Mouse (Mus musculus) liver (tissue): ENCODE results near the gene Odf2l.

Experiments
- DNase-seq: peaks from one replicate; pipeline ENCODE4 v3.0.0-alpha.2; 2020; ENCODE audit warnings: mixed read lengths

Odf2l gene

DNA sequence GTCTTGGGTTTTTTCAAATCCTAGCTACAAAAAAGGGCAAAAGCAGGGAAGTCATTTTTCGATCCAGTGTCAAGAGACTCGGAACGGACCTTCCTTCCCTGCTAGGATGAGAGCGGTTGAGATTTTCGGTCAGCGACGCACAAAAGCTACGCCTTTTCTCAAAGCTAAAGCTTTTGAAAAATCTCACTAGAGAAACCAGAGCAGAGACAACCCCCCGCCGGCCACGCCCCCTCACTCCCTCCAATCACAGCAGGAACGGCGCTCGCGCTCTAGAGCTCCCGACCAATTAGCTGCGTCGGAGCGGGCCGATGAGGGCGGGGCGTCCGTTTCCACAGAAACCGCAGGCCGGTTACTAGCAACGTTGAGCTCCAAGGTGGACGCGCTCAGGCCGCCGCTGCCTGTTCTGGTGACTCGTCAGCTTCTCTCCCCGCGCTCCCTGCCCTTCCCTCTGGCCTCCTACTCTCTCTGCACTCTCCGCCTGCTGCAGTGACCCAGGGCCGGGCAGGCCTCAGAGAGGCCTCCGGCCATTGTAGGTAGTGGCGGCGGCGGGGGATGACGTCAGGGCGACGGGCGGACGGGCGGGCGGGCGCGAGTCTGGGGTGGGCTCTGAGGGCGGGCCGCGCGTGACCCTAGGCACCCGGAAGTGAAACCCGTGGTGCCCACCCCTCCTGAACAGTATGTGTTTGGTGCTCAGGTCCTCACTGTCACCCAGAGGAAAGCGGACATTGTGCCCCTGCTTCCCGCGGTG is at the start of gene Odf2l:
Gene Odf2l, plus strand, starts transcription at position 335 of the 748 bp plus-strand sequence.
- DNase-seq: peak; percentile 97

DNA sequence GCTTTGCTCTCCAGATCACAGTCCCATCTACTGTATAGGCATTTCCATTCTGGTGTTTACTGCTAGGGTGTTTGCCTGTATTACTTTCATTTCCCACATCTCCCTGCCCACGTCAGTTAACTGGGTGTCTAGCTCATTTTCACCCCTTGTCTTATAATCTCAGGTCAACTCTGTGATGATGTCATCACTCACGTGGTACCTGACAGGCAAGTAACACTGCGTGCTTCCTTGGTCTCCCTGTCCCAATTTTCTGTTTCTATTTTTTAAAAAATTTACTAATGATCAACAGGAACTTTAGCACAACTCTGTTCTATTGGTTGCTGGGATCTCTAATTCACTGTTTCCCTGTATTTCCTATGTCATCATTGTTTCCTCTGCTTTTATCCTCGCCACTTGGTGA is 49.4 kb upstream of the Odf2l start:
- DNase-seq: no peak

DNA sequence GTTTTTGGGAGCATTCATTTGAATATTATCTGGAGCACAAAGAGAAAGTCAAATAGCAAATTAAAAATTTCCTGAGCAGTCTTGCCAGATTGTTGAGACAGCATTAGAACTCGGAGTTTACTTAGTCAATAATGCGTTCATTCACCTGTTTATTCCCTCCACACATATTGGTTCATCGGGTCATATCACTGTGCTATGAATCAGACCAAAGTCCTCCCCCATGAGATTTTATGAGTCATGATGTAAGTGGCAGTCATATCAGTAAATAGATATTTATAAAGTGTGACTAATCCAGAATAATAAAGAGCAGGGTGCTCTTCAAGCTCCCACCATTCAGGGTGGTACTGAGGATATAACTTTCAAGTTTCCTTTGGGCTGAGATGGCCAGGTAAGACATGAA is 46.0 kb upstream of the Odf2l start:
- no peak for DNase-seq

DNA sequence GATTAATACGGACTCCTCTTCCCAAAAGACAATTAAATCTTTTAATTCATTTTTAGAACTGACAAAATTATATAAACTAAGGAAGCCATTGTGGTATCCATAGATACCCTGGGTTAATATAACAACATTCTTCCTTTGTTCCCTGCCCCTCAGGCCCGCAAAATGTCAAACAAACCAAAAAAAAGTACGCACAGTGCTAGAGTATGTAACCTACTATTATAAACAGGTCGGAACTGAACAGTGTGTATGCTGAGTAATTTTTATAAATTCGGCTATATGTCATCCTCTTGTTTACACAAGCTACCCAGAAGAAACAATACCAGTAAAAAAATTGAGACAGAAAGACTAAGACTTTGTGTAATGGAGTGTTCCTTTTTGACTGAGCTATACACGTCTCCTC is 40.0 kb upstream of the Odf2l start:
- DNase-seq: no peak

DNA sequence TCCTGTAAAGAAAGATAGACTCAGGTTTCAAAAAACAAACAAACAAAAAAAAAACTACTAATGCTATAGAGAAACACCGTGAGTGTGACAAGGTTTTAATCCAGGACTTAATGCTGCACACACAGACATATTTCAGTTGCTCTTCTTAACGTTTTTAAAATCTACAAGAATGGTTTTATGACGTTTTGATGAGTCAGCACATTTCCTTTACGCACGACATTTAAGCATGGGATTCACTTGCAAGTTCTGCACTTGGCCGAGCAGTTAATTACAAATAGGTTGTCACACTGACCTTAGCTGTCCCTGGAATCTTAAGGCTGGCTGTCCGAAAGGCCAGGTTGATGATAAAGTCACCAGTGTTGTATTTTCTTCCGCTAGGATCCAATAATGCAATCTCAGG is 37.5 kb upstream of the Odf2l start:
- DNase-seq: no peak

DNA sequence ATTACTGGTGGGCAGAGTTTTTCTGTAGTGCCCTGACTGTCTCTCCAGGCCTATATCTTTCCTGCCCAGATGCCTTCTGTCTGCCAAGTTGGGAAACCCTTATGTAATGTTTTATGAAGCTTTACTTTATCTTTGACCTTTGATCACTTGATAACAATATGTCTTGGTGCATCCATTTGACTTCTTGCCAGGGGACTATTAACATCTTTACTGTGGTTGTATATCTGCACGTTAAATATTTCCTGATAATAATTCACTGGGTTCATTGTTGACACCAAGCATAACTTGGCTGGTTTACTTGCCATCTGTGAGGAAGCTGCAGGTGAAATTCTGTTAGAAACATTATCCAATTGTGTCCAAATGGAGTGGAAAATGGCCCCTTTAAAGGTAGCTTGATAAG is 35.3 kb upstream of the Odf2l start:
- DNase-seq: no peak

DNA sequence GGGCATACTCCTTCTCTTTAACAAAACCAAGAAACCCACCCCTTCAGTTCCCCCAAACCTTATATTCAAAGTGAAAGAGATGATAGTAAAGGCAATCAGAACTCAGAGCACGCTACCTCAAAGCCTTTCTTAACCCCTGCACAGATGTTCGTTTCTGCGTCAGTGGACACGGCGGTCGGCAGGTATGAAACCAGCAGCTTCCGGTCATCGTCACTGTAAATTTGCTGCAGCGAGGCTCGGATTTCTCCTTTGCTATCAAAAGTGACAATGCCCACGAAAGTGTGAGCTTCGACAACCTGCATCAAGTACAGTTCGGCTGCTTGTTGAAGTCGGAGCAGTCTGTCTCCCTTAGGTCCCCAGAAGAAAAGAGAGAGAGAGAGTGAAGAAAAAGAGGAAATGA is 32.2 kb upstream of the Odf2l start:
- DNase-seq: no peak

DNA sequence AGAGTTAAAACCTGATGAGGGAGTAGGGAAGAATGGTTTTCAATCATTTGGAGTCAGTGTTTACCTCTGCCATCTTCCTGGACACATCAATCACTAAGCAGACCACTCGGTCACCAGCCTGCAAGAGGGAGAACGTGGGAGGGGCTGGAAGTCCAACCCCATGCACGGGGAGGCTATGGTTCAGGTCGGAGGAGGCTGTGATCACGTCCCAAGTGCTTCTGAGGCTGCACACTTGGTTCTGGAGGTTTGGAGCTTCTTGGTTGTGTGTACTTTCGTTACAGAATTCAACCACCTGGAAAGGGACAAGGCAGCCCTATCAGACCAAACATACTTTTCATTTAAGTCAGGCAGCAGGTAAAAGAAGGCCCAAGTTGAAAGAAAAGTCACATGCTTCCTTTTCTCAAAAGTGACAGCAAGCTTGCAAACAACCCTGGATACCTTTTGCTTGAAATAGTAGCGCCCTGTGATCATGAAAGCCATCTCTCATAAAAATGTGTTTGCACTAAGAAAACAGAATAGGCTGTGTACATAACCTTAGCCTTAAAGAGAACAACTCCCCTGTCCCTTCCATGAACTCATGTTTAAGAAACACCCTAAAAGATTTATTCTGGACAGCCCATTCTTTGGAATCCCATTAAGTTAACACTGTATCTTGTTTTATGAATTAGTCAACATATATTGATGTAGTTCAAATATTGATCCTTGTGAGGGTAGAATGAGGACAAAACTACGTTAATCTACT is 30.4 kb upstream of the Odf2l start:
- DNase-seq: no peak

DNA sequence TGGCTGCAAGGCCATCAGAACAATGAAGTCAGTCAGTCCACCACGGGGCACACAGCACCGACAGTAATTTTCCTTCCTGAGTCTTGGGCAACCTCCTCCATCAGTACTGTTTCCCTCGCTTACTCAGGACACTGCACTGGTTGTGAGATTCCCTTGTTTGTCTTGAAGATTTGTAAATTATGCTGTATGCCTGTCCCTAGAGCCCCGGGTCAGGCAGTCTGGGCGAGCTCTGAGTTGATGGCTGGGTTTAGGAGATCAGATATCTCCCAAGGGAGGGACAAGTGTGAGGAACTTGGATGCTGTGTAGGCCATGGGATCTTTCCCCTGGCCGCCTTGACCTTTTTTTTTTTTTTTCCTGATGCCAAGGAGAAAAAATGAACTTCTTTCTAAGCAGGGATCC is 19.1 kb upstream of the Odf2l start, which contains the start of gene Clca2:
Gene Clca2, minus strand, starts transcription at position 153 of the 400 bp plus-strand sequence.
- DNase-seq: no peak

DNA sequence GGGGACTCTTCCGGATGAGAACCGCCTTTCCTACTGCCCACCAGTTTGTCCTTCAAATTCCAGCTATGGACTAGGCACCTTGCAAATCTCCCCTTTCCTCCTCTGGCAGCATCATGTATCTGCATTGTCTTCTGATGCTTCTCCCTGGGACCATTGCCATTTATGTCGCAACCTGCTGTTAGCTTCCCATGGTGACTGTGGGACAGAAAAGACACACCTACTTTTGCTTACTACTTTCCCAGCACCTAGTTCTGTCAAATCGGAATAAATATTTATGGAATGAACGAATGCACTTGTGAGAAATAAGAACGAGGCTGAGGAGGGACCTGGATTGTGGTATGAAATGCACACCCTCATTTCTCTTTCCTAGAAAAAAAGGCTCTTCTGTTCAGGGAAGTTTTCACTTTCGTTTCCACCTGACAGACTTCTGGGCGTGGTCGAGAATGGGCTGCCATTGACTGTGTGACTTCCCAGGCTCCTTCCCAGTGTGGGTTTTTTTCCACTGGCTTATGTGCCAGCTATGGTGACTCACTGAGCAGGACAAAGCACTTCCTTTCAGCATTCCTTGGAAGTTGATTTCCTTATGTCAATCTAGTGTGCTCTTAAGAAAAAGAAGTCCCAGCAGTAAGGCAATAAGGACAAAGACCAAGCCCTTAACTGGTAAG is 16.4 kb upstream of the Odf2l start:
- DNase-seq: no peak

DNA sequence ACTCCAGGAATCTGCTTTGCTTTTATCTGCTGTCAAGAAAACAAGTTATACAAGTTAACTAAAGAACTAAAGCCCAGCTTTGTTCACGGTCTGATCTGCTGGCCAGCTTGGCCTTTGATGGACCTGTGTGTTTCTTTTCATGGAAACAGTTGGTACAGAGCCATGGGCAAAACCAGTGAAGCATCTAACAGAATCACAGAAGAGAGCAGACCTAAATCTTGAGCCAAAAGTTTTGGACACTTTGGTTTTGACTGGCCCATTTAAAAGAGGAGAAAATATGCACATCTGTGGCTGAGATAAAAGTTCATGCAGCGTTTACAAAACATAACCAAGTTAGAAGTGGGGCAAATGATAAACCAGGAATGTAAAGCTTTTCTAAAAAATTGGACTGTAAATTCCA is 15.1 kb upstream of the Odf2l start:
- no peak for DNase-seq

DNA sequence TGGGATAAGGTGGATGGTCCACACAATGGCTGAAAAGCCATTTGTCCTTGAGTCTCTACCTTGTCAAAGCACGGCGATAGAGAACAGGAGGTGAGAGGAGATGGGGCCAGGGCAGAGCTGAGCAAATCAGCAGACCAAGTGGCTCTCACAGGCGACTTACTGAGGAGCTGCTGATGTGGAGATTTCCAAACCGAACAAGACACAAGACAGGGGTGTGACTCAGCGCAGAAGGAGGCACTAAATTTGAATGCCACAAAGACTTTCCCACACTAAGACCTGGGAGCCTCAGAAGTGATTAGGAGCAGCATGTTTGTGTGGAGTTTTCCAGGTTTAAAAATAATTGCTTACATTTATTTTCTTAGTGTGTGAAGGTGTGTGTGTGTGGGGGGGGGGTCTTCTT is 14.6 kb upstream of the Odf2l start:
- no peak for DNase-seq

DNA sequence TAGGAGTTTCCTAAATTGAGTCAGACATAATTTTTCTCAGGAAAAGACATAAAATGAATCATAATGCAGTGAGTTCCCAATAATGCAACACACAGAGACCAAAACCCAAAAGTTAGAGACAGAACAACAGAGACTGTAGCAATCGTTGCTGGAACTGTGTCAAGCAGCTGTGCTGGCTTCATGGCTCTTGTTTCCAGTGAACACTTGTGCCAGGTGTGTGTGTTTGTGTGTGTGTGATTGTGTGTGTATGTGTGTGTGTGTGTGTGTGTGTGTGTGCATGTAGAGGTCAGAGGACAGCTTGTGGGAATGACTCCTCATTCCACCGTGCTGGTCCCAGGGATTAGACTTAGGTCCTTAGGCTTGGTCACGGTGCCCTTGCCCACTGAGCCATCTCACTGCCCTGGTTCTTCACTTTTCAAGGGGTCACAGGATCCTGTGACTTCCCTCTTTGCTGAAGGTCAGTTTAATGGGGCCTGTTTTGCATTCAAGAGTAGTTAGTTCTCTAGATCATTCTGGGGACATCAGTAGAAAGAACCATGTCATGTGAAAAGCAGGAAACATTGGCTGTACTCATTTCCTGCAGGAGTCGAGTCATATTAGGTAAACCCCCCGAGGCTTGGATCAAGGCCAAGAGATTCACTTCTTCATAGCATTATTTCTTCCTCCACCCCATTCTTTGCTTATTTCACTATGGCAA is 13.2 kb upstream of the Odf2l start:
- DNase-seq: no peak

DNA sequence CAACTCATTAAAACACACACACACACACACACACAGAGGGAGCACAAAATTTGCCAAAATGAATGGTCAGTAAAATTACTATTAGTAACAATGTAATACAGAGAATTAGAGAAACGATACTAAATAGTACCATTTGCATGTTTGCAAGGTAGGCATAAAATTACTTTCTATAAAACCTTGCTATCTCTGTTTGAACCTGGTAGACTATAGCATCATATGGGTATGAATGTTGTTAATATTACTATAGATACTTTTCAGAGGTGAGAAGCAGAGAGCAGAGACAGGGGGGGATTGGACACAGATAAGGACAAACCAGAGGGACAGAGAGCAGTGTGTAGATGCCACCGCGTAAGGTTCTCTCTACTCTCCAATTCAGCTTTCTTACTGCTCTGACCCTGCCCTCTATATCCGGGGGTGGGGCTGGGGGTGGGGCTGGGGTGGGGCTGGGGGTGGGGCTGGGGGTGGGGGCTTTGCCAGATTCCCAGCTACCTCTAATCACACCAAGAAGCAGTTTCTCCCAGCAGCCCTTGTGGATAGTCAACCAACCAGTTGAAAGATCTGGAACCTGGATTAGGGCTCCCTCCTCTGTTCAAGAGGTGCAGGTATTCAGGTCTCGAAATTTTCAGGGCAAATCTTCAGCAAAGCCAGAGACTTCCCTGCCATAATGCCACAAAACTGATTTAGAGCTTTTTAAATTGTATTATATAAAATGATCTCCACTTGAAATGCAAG is 12.4 kb upstream of the Odf2l start:
- DNase-seq: no peak

DNA sequence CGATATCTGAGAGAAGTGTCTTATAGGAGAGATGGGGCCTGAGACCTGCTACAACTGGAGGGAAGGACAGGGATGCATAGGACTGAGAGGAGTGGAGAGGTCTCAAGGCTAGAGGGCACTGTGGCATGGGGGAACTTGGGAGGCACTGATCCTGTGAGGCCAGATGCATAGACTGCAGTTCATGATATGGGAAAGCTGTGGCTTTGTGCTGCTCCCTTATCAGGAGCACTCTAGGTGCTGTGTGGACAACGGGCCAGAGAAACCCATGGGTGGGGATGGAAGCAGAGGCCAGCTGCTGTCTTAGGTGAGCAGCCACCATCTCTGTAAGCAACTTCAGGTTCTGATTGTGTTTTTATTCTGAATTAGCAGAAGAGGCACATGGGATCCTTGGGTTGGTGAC is 3.2 kb upstream of the Odf2l start:
- peak; percentile 15 for DNase-seq

DNA sequence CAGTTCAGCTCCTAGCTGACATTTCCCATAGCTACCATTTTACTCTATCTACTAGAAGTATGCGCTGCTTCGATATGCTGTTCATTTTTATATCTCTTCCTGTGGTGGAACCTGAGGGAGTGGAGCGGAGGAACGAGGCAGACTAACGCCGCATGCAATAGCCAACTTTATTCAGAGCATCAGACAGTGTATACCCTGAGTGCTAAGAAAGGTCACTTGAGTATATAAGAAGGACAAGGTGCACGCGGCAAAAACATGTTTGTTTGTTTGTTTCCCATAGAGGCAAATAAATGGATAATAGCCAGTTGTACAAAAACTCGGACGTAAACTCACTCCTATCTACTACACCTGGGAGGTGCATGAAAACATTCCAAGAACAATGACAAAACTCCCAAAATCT is 751 bp upstream of the Odf2l start:
- no peak for DNase-seq

DNA sequence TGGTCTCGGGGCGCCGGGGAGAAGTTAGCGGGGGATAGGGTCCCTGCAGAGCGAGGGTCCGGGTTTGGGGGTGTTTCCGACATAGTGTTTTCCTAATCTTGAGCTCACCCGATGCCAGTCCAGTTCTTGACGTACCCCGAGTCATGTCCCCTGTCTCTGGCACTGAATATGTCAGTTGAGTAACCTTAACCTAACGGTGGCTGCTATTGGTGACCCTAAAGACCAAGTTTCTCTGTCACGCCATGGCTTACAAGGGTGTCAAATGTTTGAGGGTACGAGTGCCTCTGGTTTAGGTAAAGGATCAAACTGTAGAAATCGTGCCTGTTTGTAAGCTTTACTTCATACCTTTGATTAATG is 592 bp downstream of the Odf2l start:
- DNase-seq: no peak

DNA sequence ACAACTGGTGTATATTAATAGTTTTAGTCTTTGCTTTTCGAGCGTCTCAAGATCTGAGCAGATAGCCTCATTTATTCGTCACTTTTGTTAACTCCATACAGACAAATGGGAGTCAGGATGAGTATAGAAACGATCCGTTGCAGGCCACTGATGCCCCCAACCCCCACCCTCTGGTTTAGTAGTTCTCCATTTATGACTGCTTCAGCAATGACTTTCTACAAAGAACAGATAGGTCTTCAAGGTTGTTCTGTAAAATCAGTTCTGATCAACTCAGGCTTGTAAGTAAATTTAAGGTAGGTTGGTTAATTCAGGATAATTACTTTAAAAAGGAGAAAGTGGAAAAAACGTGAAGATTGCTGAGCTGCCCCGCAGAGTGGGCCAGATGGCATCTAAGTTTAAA is 1.0 kb downstream of the Odf2l start:
- DNase-seq: no peak

DNA sequence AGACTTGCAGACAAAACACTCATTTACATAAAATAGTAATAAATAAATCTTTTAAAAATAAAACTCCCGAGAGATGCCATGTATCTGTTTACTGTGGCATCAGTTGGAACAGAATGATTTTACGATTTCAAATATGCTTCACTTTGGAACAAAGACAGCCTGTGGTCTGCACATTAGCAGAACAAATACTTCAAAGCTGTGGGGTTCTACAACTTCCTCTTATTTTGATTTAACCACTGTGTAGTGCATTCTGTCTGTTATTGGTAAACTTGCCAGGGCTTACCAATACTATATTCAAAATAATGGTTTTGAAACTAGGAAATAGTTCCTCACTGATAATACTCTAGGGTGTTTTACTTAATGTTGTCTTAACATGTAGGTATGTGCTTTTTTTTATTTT is 8.2 kb downstream of the Odf2l start:
- no peak for DNase-seq

DNA sequence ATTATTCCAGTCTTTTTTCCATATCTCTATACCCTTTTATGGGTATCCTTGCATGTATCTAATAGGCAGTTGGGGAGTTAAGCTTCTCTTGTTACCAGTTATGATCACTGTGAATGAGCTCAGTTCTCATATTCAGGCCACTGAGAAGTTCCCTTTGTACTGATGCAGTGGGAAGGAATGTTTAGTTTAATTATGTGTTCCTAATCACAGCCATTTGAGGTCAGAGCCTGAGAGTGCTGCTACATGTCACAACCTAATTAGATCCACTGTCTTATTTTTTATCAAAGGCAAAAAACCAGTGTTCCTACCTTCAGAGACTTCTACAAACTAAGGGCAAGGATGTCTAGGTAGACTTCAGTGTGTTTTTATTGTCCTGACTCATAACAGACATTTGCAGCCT is 11.0 kb downstream of the Odf2l start:
- no peak for DNase-seq

DNA sequence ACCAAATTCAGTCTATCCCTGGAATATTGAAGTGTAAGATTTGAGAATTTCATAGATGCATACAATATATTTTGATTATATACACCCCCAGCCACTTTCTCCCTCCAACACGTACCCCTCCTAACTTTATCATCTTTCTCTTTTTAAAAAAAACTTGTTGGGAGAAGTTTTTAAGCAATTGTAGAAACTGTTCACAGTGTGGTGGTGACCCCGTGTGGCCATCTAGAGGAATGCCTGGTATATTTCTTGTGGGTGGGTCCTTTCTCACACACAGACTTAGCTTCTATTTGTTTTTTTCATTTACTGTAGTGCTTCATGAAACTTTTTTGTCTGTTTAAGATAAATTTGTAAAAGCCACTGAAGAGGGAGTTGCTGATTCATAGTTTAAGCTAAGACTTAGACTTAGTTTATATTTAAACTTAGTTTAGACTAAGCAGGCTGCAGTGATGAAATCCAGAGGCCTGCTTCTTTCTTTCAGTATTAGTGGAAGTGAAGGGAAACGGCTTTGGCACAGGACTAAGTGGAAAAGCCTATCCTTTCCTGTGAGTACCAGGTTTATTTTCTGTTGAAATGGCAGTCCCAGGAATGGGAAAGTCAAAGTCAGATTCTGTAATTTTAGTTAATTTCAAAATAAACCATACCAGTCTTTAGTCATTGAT is 13.0 kb downstream of the Odf2l start:
- peak; percentile 22 for DNase-seq

DNA sequence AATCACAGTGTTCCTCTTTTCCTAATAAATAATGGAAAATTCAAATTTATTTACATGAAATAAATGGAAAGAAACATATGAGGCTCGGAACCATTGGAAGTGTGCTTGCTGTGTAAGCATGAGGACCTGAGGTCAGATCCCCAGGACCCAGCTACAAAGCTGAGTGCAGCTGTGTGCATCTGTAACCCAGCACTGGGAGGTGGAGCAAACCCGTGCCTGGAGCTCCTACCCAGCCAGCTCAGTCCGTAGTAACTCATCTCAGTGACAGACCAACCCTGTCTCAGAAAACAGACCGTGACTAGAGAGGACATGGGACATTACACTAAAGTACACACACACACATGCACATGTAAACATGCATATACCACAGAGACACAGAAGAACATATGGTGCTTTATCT is 21.8 kb downstream of the Odf2l start:
- DNase-seq: no peak
